Mouse (Mus musculus) neural tube, embryonic 11.5 days (tissue): ENCODE data around the gene Fam180a. TPM values are rescaled to one million over a fixed set of nuclear protein-coding genes. Genes with fewer than 3 reads are reported as not detected.
A peak's percentile ranks its signal among the peaks of the same experiment; 100 is the strongest.

ENCODE experiments used
- ATAC-seq: fragments of 200-750 bp; cut with Nextera tagmentation; 2 replicates; pipeline ENCODE4 v1.8.0; 2017; ENCODE audit warnings: moderate number of reproducible peaks, mild to moderate bottlenecking, moderate TSS enrichment, moderate library complexity; ENCODE audit not compliant: insufficient read depth, low FRiP score, low TSS enrichment
- DNase-seq: peaks from one replicate; pipeline ENCODE4 v3.0.0-alpha.2; 2015; ENCODE audit warnings: low spot score
- H3K27ac ChIP-seq: fragments of 300-500 bp; sonication (generic); 2 replicates; pipeline ENCODE4 v1.5.1; 2014; ENCODE audit warnings: low read depth, mild to moderate bottlenecking, low read length
- H3K27me3 ChIP-seq: fragments of 300-500 bp; sonication (generic); 2 replicates; pipeline ENCODE4 v1.6.1; 2014; ENCODE audit warnings: mild to moderate bottlenecking, low read length, mixed read lengths; ENCODE audit not compliant: control insufficient read depth, insufficient read depth
- H3K36me3 ChIP-seq: fragments of 300-500 bp; sonication (generic); 2 replicates; pipeline ENCODE4 v1.6.1; 2014; ENCODE audit warnings: mild to moderate bottlenecking, low read length, moderate library complexity, mixed read lengths; ENCODE audit not compliant: control insufficient read depth, insufficient read depth
- H3K4me1 ChIP-seq: fragments of 300-500 bp; sonication (generic); 2 replicates; pipeline ENCODE4 v1.6.1; 2014; ENCODE audit warnings: low read length, mixed read lengths; ENCODE audit not compliant: control insufficient read depth, insufficient read depth
- H3K4me2 ChIP-seq: fragments of 300-500 bp; sonication (generic); 2 replicates; pipeline ENCODE4 v1.6.1; 2014; ENCODE audit warnings: low read depth, mild to moderate bottlenecking, moderate library complexity
- H3K4me3 ChIP-seq: fragments of 300-500 bp; sonication (generic); 2 replicates; pipeline ENCODE4 v1.5.1; 2014; ENCODE audit warnings: low read depth, low read length
- H3K9ac ChIP-seq: fragments of 300-500 bp; sonication (generic); 2 replicates; pipeline ENCODE4 v1.6.1; 2014; ENCODE audit warnings: mild to moderate bottlenecking, low read length
- H3K9me3 ChIP-seq: fragments of 300-500 bp; sonication (generic); 2 replicates; pipeline ENCODE4 v1.6.1; 2016; ENCODE audit warnings: low read length; ENCODE audit not compliant: control insufficient read depth
- WGBS: fragments of 180-500 bp; shearing (Covaris S2); extraction: QIAGEN DNeasy Blood & Tissue Kit; methylation state at CpG from one replicate; pipeline ENCODE4 v1.1.7; 2014; 5-methylcytosine and 5-hydroxymethylcytosine counted together
- polyA plus RNA-seq: library from polyadenylated mRNA; unstranded; fragments of >200 nt; fragmentation: Nextera tagmentation; extraction: Ambion mirVana; gene quantifications from 2 replicates; pipeline ENCODE4 v1.2.1, GENCODE M21; 2014

Fam180a gene
- polyA plus RNA-seq, 1 experiment from 2014 or later, result not detected

DNA sequence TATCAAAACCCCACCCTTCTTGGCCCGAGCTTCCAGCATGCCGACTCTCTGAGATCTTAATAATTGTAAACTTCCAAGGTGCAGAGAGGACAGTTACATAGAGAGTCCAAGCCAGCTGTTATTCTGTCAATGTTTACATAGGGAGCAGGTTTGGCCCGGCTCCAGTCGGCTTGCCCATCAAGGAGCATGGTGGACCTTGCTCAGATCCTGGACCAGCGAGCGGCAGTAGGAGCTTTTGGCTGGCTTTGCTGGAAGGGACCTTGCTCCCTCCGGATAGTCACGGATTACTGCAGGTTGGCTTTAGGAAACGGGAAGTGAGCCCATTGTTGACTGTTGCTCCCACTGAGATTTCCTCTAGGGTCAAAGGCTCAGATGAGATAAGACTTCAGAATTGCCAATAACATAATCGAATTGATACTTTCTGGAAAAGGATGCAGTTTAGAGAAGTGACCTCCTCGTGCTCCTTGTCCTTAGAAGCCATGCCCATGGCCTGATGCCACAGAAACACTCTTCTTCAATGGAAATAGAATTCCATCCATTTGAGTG is 22.5 kb downstream of the Fam180a start:
- Histone ChIP-seq H3K9me3 (no peaks in the 10 kb centered on the region), H3K27ac (no peak overlapping the region), H3K4me1 (no peaks in the 10 kb centered on the region), H3K4me3 (no peak overlapping the region), H3K4me2 (no peak overlapping the region), H3K36me3 (no peaks in the 10 kb centered on the region), H3K27me3 (no peaks in the 10 kb centered on the region), H3K9ac (no peak overlapping the region)
- DNase-seq, result no peak
- 86% methylated on average over 11 of the region's 11 CpGs for WGBS
- no peak for ATAC-seq

DNA sequence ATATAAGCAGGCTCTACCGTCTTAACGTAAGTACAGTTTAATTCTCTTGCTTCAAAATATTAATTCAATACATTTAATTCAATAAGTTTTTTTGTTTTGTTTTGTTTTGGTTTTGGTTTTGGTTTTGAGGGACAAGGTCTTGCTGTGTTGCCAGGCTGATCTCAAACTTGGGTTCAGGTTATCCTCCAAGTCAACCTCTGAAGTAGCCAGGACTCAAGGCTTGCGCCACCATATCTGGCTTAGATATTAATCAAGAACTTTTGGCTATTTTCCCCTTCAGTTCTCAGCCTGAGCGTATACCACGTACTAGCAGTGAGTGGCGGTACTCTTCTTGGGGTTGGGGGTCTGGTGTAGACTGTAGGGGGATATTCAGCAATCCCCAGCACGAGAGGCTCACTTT is 23.4 kb downstream of the Fam180a start:
- Histone ChIP-seq H3K4me3 (no peak overlapping the region), H3K4me2 (no peak overlapping the region), H3K4me1 (no peaks in the 10 kb centered on the region), H3K36me3 (no peaks in the 10 kb centered on the region), H3K27ac (no peak overlapping the region), H3K27me3 (no peaks in the 10 kb centered on the region), H3K9me3 (no peaks in the 10 kb centered on the region), H3K9ac (no peak overlapping the region)
- no peak for DNase-seq
- no peak for ATAC-seq
- WGBS, result 92% methylated on average over 7 of the region's 7 CpGs

DNA sequence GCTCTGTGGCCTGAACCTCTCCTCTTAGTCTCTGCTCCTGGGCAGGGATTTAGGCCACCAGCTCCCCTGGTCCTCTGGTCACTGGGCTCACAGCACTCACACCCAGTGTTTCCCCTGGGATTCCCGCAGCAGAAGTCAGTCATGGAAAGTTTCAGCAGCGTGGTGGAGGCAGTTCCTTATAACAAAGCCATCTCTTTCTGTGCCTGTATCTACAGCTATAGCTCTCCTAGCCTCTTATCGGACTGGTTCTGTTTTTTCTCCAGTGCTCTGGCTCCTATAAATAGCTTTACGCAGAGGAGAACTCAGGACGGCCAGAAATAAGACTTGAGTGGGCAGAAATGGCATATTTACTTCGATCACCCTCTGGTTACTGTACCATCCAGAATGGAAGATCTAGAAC is 27.6 kb downstream of the Fam180a start:
- Histone ChIP-seq H3K36me3 (no peaks in the 10 kb centered on the region), H3K4me3 (no peak overlapping the region), H3K27ac (no peak overlapping the region), H3K27me3 (no peaks in the 10 kb centered on the region), H3K4me1 (no peaks in the 10 kb centered on the region), H3K9me3 (no peaks in the 10 kb centered on the region), H3K9ac (no peak overlapping the region), H3K4me2 (no peak overlapping the region)
- WGBS, result 91% methylated on average over 6 of the region's 6 CpGs
- no peak for DNase-seq
- ATAC-seq, result no peak

- Histone ChIP-seq H3K4me3 (no peak overlapping the region), H3K36me3 (no peaks in the 10 kb centered on the region), H3K4me1 (no peaks in the 10 kb centered on the region), H3K4me2 (no peak overlapping the region), H3K27me3 (no peaks in the 10 kb centered on the region), H3K9ac (no peak overlapping the region), H3K9me3 (no peaks in the 10 kb centered on the region), H3K27ac (no peak overlapping the region)
- no peak for ATAC-seq
- WGBS, result 93% methylated on average over 7 of the region's 7 CpGs
- no peak for DNase-seq
These were observed 28.3 kb downstream of the Fam180a start for GRCm38 (mm10) chr6:35297516-35298227.

- DNase-seq (no peak), ATAC-seq (no peak)
- Histone ChIP-seq H3K4me3 (no peak overlapping the region), H3K27me3 (no peaks in the 10 kb centered on the region), H3K4me1 (no peaks in the 10 kb centered on the region), H3K9ac (no peak overlapping the region), H3K36me3 (no peaks in the 10 kb centered on the region), H3K4me2 (no peak overlapping the region), H3K9me3 (no peaks in the 10 kb centered on the region), H3K27ac (no peak overlapping the region)
- 59% methylated on average over 2 of the region's 2 CpGs for WGBS
These were observed 28.9 kb downstream of the Fam180a start for GRCm38 (mm10) chr6:35297001-35297400.

- Histone ChIP-seq H3K4me2 (no peak overlapping the region), H3K9me3 (no peaks in the 10 kb centered on the region), H3K27me3 (no peaks in the 10 kb centered on the region), H3K4me1 (no peaks in the 10 kb centered on the region), H3K4me3 (no peak overlapping the region), H3K27ac (no peak overlapping the region), H3K36me3 (no peaks in the 10 kb centered on the region), H3K9ac (no peak overlapping the region)
- ATAC-seq (no peak), DNase-seq (no peak)
- 82% methylated on average over 2 of the region's 2 CpGs for WGBS
These were observed 31.0 kb downstream of the Fam180a start for GRCm38 (mm10) chr6:35294964-35295363.

DNA sequence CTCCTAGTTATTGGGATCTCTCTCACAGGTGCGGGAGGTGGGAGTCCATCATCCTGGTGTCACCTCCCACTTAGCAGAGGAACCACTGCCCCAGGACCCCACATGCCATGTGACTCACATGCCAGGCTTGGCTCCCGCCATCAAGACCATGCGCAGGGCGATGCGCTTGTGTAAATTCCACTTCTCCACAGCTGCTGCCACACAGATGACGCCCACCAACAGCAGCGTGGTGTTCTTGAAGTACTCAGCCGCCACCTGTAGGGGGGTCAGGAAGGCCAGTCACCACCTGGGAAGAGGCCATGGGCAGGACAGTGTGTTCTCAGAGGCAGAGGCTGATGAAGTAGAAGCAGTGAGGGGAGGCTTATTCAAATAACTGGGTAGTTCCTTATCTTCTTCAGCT is 36.3 kb downstream of the Fam180a start:
- Histone ChIP-seq H3K27ac (no peak overlapping the region), H3K4me2 (no peak overlapping the region), H3K36me3 (no peaks in the 10 kb centered on the region), H3K4me1 (no peaks in the 10 kb centered on the region), H3K9me3 (no peaks in the 10 kb centered on the region), H3K27me3 (no peaks in the 10 kb centered on the region), H3K4me3 (no peak overlapping the region), H3K9ac (no peak overlapping the region)
- DNase-seq (no peak), ATAC-seq (no peak)
- WGBS, result 94% methylated on average over 8 of the region's 8 CpGs

- H3K36me3 ChIP-seq, result no peaks in the 10 kb centered on the region
- H3K4me1 ChIP-seq, result no peaks in the 10 kb centered on the region
- no peaks in the 10 kb centered on the region for H3K27me3 ChIP-seq
- no peak overlapping the region for H3K9ac ChIP-seq
- H3K9me3 ChIP-seq, result no peaks in the 10 kb centered on the region
- 39% methylated on average over 7 of the region's 7 CpGs for WGBS
- ATAC-seq (no peak), DNase-seq (peak; percentile 28)
- no peak overlapping the region for H3K4me2 ChIP-seq
- no peak overlapping the region for H3K4me3 ChIP-seq
- no peak overlapping the region for H3K27ac ChIP-seq
These were observed 37.0 kb downstream of the Fam180a start for GRCm38 (mm10) chr6:35288920-35289319.

DNA sequence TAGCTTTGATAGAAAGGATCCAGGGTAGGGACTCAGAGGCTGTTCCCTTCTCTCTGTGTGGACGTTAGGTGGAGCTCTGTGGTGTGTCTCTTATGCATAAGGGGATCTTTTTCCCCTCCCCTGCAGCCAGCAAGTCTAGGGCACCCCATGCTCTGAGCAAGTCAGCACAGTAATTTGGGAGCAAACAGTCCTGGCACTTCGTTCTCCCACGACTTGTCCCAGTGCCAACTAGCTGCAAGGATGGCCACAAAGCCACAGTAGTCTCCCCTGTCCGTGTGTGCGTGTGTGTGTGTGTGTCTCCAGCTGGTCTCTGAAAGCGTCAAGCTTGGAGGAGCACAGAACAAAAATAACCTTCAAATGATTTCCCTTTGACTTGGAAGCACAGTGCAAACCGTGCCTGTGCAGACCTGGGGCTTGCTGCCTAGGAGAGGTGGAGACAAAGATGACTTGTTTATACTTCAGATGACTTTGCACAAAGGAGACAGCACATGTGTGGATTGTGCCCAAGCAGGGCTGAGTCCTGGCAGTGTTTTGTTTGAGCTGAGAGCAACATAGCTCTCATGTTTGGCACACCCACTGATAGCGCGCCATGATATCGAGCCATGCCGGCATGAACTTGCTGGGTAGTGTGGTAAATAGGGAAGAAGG is 37.7 kb downstream of the Fam180a start:
- DNase-seq (peak; percentile 14), ATAC-seq (no peak)
- no peak overlapping the region for H3K4me3 ChIP-seq
- no peak overlapping the region for H3K4me2 ChIP-seq
- no peaks in the 10 kb centered on the region for H3K27me3 ChIP-seq
- H3K4me1 ChIP-seq, result no peaks in the 10 kb centered on the region
- no peaks in the 10 kb centered on the region for H3K36me3 ChIP-seq
- H3K9ac ChIP-seq, result no peak overlapping the region
- 76% methylated on average over 11 of the region's 11 CpGs for WGBS
- no peaks in the 10 kb centered on the region for H3K9me3 ChIP-seq
- H3K27ac ChIP-seq, result no peak overlapping the region
